Mouse (Mus musculus) CH12.LX (cell line): ENCODE results near the gene St6gal1. TPM values are rescaled to one million over a fixed set of nuclear protein-coding genes. Genes with fewer than 3 reads are reported as not detected.

Experiments
- DNase-seq: peaks from one replicate; pipeline ENCODE4 v3.0.0-alpha.2; 2013; ENCODE audit errors: extremely low read depth
- H3K27ac ChIP-seq: 2 replicates; pipeline ENCODE4 v1.5.1; 2012; ENCODE audit warnings: low read depth, mild to moderate bottlenecking, control low read depth, moderate library complexity; ENCODE audit not compliant: insufficient read depth
- H3K27me3 ChIP-seq: replicated peaks from 2 replicates; pipeline ENCODE3; 2012; ENCODE audit warnings: inconsistent platforms
- H3K36me3 ChIP-seq, 2 experiments: replicated peaks in 1 of 2; 2 replicates each; pipeline versions ENCODE3 to v1.6.1; 2012; ENCODE audit warnings: inconsistent platforms in 1 of 2, low read length in 1 of 2, mild to moderate bottlenecking in 1 of 2, mixed read lengths in 1 of 2, moderate library complexity in 1 of 2; ENCODE audit not compliant: control insufficient read depth in 1 of 2, insufficient read depth in 1 of 2
- H3K4me1 ChIP-seq, 2 experiments: 2 replicates each; pipeline ENCODE4 v1.6.1; 2012; ENCODE audit warnings: inconsistent platforms in 1 of 2, moderate library complexity in 1 of 2; ENCODE audit not compliant: insufficient read depth in 2 of 2, control insufficient read depth in 1 of 2
- H3K4me2 ChIP-seq: 2 replicates; pipeline ENCODE4 v1.6.1; 2012; ENCODE audit warnings: low read depth, mild to moderate bottlenecking, control low read depth; ENCODE audit not compliant: poor library complexity, insufficient read depth, severe bottlenecking
- H3K4me3 ChIP-seq, 3 experiments: fragments of 150-350 bp in 1 of 3; sonication (generic) in 1 of 3; replicated peaks in 1 of 3; 2 replicates each; pipeline versions ENCODE3 to v1.5.1; 2011 to 2012; ENCODE audit warnings: low read depth in 2 of 3, low read length in 2 of 3, mild to moderate bottlenecking in 2 of 3, moderate library complexity in 2 of 3, control low read depth in 1 of 3, improper control_type of control experiment in 1 of 3, inconsistent platforms in 1 of 3, mixed read lengths in 1 of 3; ENCODE audit not compliant: poor library complexity in 1 of 3
- H3K79me2 ChIP-seq: replicated peaks from 2 replicates; pipeline ENCODE4 v1.6.1; 2012; ENCODE audit warnings: mild to moderate bottlenecking, moderate library complexity; ENCODE audit not compliant: control insufficient read depth, poor library complexity, insufficient read depth, severe bottlenecking; ENCODE audit errors: extremely low read depth
- H3K9ac ChIP-seq: 2 replicates; pipeline ENCODE4 v1.6.1; 2012; ENCODE audit warnings: low read depth, mild to moderate bottlenecking, control low read depth, moderate library complexity; ENCODE audit not compliant: insufficient read depth
- H3K9me3 ChIP-seq: replicated peaks from 2 replicates; pipeline ENCODE3; 2012; ENCODE audit warnings: low read length, inconsistent platforms, mixed read lengths
- CHD1 ChIP-seq: IDR thresholded peaks from 2 replicates; pipeline ENCODE4 v1.6.1; 2012; ENCODE audit warnings: low read depth, low read length, improper control_type of control experiment, inconsistent platforms
- CHD2 ChIP-seq: IDR thresholded peaks from 2 replicates; pipeline ENCODE4 v1.6.1; 2011; ENCODE audit warnings: low read length, improper control_type of control experiment
- ELF1 ChIP-seq: IDR thresholded peaks from 2 replicates; pipeline ENCODE4 v1.6.1; 2014; ENCODE audit warnings: low read depth, mild to moderate bottlenecking, inconsistent platforms, low read length, improper control_type of control experiment
- EP300 ChIP-seq: IDR thresholded peaks from 2 replicates; pipeline ENCODE4 v1.6.1; 2011; ENCODE audit warnings: low read length, improper control_type of control experiment
- GABPA ChIP-seq: IDR thresholded peaks from 2 replicates; pipeline ENCODE4 v1.6.1; 2012; ENCODE audit warnings: low read depth, low read length, improper control_type of control experiment, inconsistent platforms; ENCODE audit not compliant: insufficient replicate concordance
- KAT2A ChIP-seq: IDR thresholded peaks from 2 replicates; pipeline ENCODE4 v1.6.1; 2012; ENCODE audit warnings: low read length, improper control_type of control experiment, inconsistent platforms; ENCODE audit not compliant: insufficient replicate concordance
- MAX ChIP-seq: IDR thresholded peaks from 2 replicates; pipeline ENCODE4 v1.6.1; 2011; ENCODE audit warnings: low read length, improper control_type of control experiment
- MAZ ChIP-seq: IDR thresholded peaks from 2 replicates; pipeline ENCODE4 v1.6.1; 2012; ENCODE audit warnings: low read depth, mild to moderate bottlenecking, inconsistent platforms, low read length, improper control_type of control experiment, moderate library complexity
- MEF2A ChIP-seq: IDR thresholded peaks from 2 replicates; pipeline ENCODE4 v1.6.1; 2014; ENCODE audit warnings: low read depth, mild to moderate bottlenecking, inconsistent platforms, low read length, improper control_type of control experiment, borderline replicate concordance
- MXI1 ChIP-seq: IDR thresholded peaks from 2 replicates; pipeline ENCODE4 v1.6.1; 2011; ENCODE audit warnings: mild to moderate bottlenecking, low read depth, low read length, improper control_type of control experiment
- MYC ChIP-seq: IDR thresholded peaks from 2 replicates; pipeline ENCODE4 v1.6.1; 2011; ENCODE audit warnings: low read depth, mild to moderate bottlenecking, improper control_type of control experiment, low read length
- NELFE ChIP-seq: IDR thresholded peaks from 2 replicates; pipeline ENCODE4 v1.6.1; 2011; ENCODE audit warnings: low read depth, low read length, improper control_type of control experiment
- POLR2A ChIP-seq: IDR thresholded peaks from 2 replicates; pipeline ENCODE4 v1.6.1; 2011; ENCODE audit warnings: low read depth, mild to moderate bottlenecking, improper control_type of control experiment, low read length
- POLR2AphosphoS2 ChIP-seq: IDR thresholded peaks from 2 replicates; pipeline ENCODE4 v1.6.1; 2011; ENCODE audit warnings: low read depth, low read length, improper control_type of control experiment
- RAD21 ChIP-seq: IDR thresholded peaks from 2 replicates; pipeline ENCODE4 v1.6.1; 2011; ENCODE audit warnings: low read depth, mild to moderate bottlenecking, low read length, improper control_type of control experiment, moderate library complexity
- RCOR1 ChIP-seq: conservative IDR thresholded peaks from 2 replicates; pipeline ENCODE4 v1.6.1; 2012; ENCODE audit warnings: low read depth, mild to moderate bottlenecking, inconsistent platforms, low read length, improper control_type of control experiment
- TBP ChIP-seq: conservative IDR thresholded peaks from 2 replicates; pipeline ENCODE4 v1.6.1; 2011; ENCODE audit warnings: low read depth, low read length, improper control_type of control experiment
- TCF12 ChIP-seq: IDR thresholded peaks from 2 replicates; pipeline ENCODE4 v1.6.1; 2014; ENCODE audit warnings: low read depth, mild to moderate bottlenecking, inconsistent platforms, low read length, improper control_type of control experiment
- UBTF ChIP-seq: IDR thresholded peaks from 2 replicates; pipeline ENCODE4 v1.6.1; 2012; ENCODE audit warnings: low read depth, mild to moderate bottlenecking, inconsistent platforms, low read length, improper control_type of control experiment, moderate library complexity
- ZKSCAN1 ChIP-seq: IDR thresholded peaks from 2 replicates; pipeline ENCODE4 v1.6.1; 2012; ENCODE audit warnings: low read depth, inconsistent platforms, low read length, improper control_type of control experiment, borderline replicate concordance
- ZMIZ1 ChIP-seq: IDR thresholded peaks from 2 replicates; pipeline ENCODE4 v1.6.1; 2012; ENCODE audit warnings: low read depth, mild to moderate bottlenecking, inconsistent platforms, low read length, improper control_type of control experiment
- dilution Hi-C: fragments of 300-500 bp; cut with MboI; formaldehyde crosslinking; loops from 2 replicates; pipeline ENCODE4 v1.14.3; 2020; ENCODE audit warnings: low sequenced_read_pairs; ENCODE audit not compliant: extremely low pct_unique_long_range_greater_than_20kb, extremely low pct_ligation_motif_present
- in situ Hi-C: fragments of 300-500 bp; cut with MboI; formaldehyde crosslinking; loops from 3 replicates; pipeline ENCODE4 v1.14.3; 2019; ENCODE audit warnings: low sequenced_read_pairs, low pct_ligation_motif_present, low pct_unique_long_range_greater_than_20kb, mixed read lengths
- polyA plus RNA-seq: library from polyadenylated mRNA; unstranded; fragments of >175 nt; gene quantifications from 2 replicates; pipeline ENCODE4 v1.2.1, GENCODE M21; 2012; ENCODE audit warnings: low read depth; ENCODE audit not compliant: insufficient read length
- total RNA-seq, 2 experiments: library from RNA; depleted of rRNA; stranded (reverse); fragments of 300-350 nt in 1 of 2; fragments of >200 nt in 1 of 2; gene quantifications; 2 replicates each; pipeline ENCODE4 v1.2.3; 2012 to 2014

The St6gal1 gene
- total and polyA plus RNA-seq, 3 experiments = 64.5 to 168 (median 67.8) TPM

- TF ChIP-seq CHD1 = no peak; the same call in 1 of the 2 replicates
- no peak for TF ChIP-seq ZMIZ1
- TF ChIP-seq ELF1 = no peak; the same call in 1 of the 2 replicates
- no peak for TF ChIP-seq GABPA
- TF ChIP-seq RAD21 = no peak; the same call in 1 of the 2 replicates
- peak; percentile 62; the same call in 1 of the 2 replicates for TF ChIP-seq RCOR1
- peak; percentile 84 for TF ChIP-seq TBP
- peak; percentile 85; the same call in 1 of the 2 replicates for TF ChIP-seq MAZ
- no peak for TF ChIP-seq ZKSCAN1
- TF ChIP-seq MYC = peak; percentile 56; the same call in 1 of the 2 replicates
- peak; percentile 95 for TF ChIP-seq MEF2A
- TF ChIP-seq, all 38 proteins: peak for 18
Observed at GRCm38 (mm10) chr16:23307142-23307968, 82.8 kb downstream of the St6gal1 start (continued).

GRCm38 (mm10) chr16:23308012-23308554 lies 83.5 kb downstream of the St6gal1 start:
- in situ Hi-C loops (no loop called here), dilution Hi-C loops (no loop called here)
- peak overlapping the region; percentile 87 for H3K27ac ChIP-seq
- peaks cover 0 to 41% of the 10 kb centered on the region in 2 experiments for H3K36me3 ChIP-seq
- no peaks in the 10 kb centered on the region for H3K9me3 ChIP-seq
- H3K79me2 ChIP-seq = peaks cover 26% of the 10 kb centered on the region
- H3K27me3 ChIP-seq = no peaks in the 10 kb centered on the region
- peak overlapping the region; percentile 85 for H3K9ac ChIP-seq
- peak overlapping the region; percentile 34 to 57 (median 39) for H3K4me3 ChIP-seq
- DNase-seq = no peak
- peak overlapping the region; percentile 82 for H3K4me2 ChIP-seq
- H3K4me1 ChIP-seq = peaks cover 36 to 88% of the 10 kb centered on the region in 2 experiments
- 0 out of 2 replicates have a peak, but pooled peaks have one; percentile 22 for TF ChIP-seq TBP
- peak; percentile 78; the same call in 1 of the 2 replicates for TF ChIP-seq ZMIZ1
- TF ChIP-seq POLR2A = no peak; the same call in 1 of the 2 replicates
- TF ChIP-seq MXI1 = peak; percentile 35; the same call in 1 of the 2 replicates
- peak; percentile 56; the same call in 1 of the 2 replicates for TF ChIP-seq MAZ
- peak; percentile 61 for TF ChIP-seq EP300
- TF ChIP-seq CHD2 = no peak
- TF ChIP-seq UBTF = 0 out of 2 replicates have a peak, but pooled peaks have one; percentile 1
- TF ChIP-seq KAT2A = 0 out of 2 replicates have a peak, but pooled peaks have one; percentile 28
- TF ChIP-seq MEF2A = 0 out of 2 replicates have a peak, but pooled peaks have one; percentile 9
- 0 out of 2 replicates have a peak, but pooled peaks have one; percentile 47 for TF ChIP-seq NELFE
- peak; percentile 66; the same call in 1 of the 2 replicates for TF ChIP-seq RCOR1
- peak; percentile 54; the same call in 1 of the 2 replicates for TF ChIP-seq MAX
- no peak for TF ChIP-seq POLR2AphosphoS2
- 0 out of 2 replicates have a peak, but pooled peaks have one; percentile 23 for TF ChIP-seq TCF12
